Mouse (Mus musculus) kidney, postnatal 0 days (tissue): ENCODE measurements around the gene Majin. TPM values are rescaled to one million over a fixed set of nuclear protein-coding genes. Genes with fewer than 3 reads are reported as not detected.

ENCODE experiments used
- ATAC-seq: fragments of 200-750 bp; cut with Nextera tagmentation; replicated peaks from 2 replicates; pipeline ENCODE4 v1.8.0; 2017; ENCODE audit warnings: low read depth, moderate number of reproducible peaks, moderate TSS enrichment, moderate library complexity; ENCODE audit not compliant: low FRiP score
- DNase-seq: peaks from one replicate; pipeline ENCODE4 v3.0.0-alpha.2; 2016; ENCODE audit warnings: low spot score
- H3K27ac ChIP-seq: fragments of 300-500 bp; sonication (generic); 2 replicates; pipeline ENCODE4 v1.5.1; 2014; ENCODE audit warnings: mild to moderate bottlenecking
- H3K27me3 ChIP-seq: fragments of 300-500 bp; sonication (generic); 2 replicates; pipeline ENCODE4 v1.6.1; 2014; ENCODE audit warnings: low read length, mixed read lengths; ENCODE audit not compliant: insufficient read depth
- H3K36me3 ChIP-seq: fragments of 300-500 bp; sonication (generic); 2 replicates; pipeline ENCODE4 v1.6.1; 2014; ENCODE audit warnings: low read length, mixed read lengths; ENCODE audit not compliant: insufficient read depth
- H3K4me1 ChIP-seq: fragments of 300-500 bp; sonication (generic); replicated peaks from 2 replicates; pipeline ENCODE4 v1.6.1; 2014; ENCODE audit warnings: antibody characterized with exemption, low read length, mixed read lengths; ENCODE audit not compliant: insufficient read depth
- H3K4me2 ChIP-seq: fragments of 300-500 bp; sonication (generic); 2 replicates; pipeline ENCODE4 v1.6.1; 2014; ENCODE audit warnings: mild to moderate bottlenecking, low read length, moderate library complexity, mixed read lengths
- H3K4me3 ChIP-seq: fragments of 300-500 bp; sonication (generic); replicated peaks from 2 replicates; pipeline ENCODE4 v1.5.1; 2014; ENCODE audit warnings: low read depth, low read length
- H3K9ac ChIP-seq: fragments of 300-500 bp; sonication (generic); 2 replicates; pipeline ENCODE4 v1.6.1; 2014; ENCODE audit warnings: low read depth, low read length
- H3K9me3 ChIP-seq: fragments of 300-500 bp; sonication (generic); replicated peaks from 2 replicates; pipeline ENCODE4 v1.6.1; 2016; ENCODE audit warnings: low read length, inconsistent platforms, mixed read lengths
- CTCF ChIP-seq: IDR thresholded peaks from 2 replicates; pipeline ENCODE4 v1.5.1; 2016; ENCODE audit warnings: antibody characterized with exemption, low read depth, mild to moderate bottlenecking, moderate library complexity
- WGBS: fragments of 180-500 bp; shearing (Covaris S2); extraction: QIAGEN DNeasy Blood & Tissue Kit; methylation state at CpG from one replicate; pipeline ENCODE4 v1.1.7; 2014; 5-methylcytosine and 5-hydroxymethylcytosine counted together
- polyA plus RNA-seq: library from polyadenylated mRNA; unstranded; fragments of >200 nt; fragmentation: Nextera tagmentation; extraction: Ambion mirVana; gene quantifications from 2 replicates; pipeline ENCODE4 v1.2.1, GENCODE M21; 2015

Gene Majin
- polyA plus RNA-seq, 1 experiment from 2014 or later = not detected

- TF ChIP-seq CTCF = no peak
- Histone ChIP-seq H3K27ac (no peak overlapping the region), H3K4me2 (no peak overlapping the region), H3K4me1 (peaks cover 12% of the 10 kb centered on the region), H3K4me3 (no peak overlapping the region), H3K36me3 (peaks cover 30% of the 10 kb centered on the region; the same call in 1 of the 2 replicates), H3K27me3 (no peaks in the 10 kb centered on the region), H3K9ac (no peak overlapping the region), H3K9me3 (no peaks in the 10 kb centered on the region)
- DNase-seq (no peak), ATAC-seq (no peak)
- WGBS = 73% methylated on average over 2 of the region's 2 CpGs
Measured at GRCm38 (mm10) chr19:6231036-6231435, 46.8 kb downstream of the Majin start.

- DNase-seq (peak; percentile 54), ATAC-seq (no peak)
- 40% methylated on average over 16 of the region's 16 CpGs for whole genome bisulfite sequencing
- TF ChIP-seq CTCF = no peak
- Histone ChIP-seq H3K27me3 (no peaks in the 10 kb centered on the region), H3K36me3 (peaks cover 23% of the 10 kb centered on the region; the same call in 1 of the 2 replicates), H3K4me3 (no peak overlapping the region), H3K9ac (no peak overlapping the region), H3K4me1 (peaks cover 15% of the 10 kb centered on the region), H3K4me2 (no peak overlapping the region), H3K9me3 (no peaks in the 10 kb centered on the region), H3K27ac (peak overlapping the region; percentile 14; the same call in 1 of the 2 replicates)
Measured at GRCm38 (mm10) chr19:6233647-6234046, 49.5 kb downstream of the Majin start.

- H3K9me3 ChIP-seq = no peaks in the 10 kb centered on the region
- DNase-seq (no peak), ATAC-seq (no peak)
- H3K4me3 ChIP-seq = peak overlapping the region; percentile 76
- H3K27ac ChIP-seq = no peak overlapping the region
- peaks cover 19% of the 10 kb centered on the region; the same call in 1 of the 2 replicates for H3K36me3 ChIP-seq
- peak overlapping the region; percentile 76 for H3K4me2 ChIP-seq
- no peak for TF ChIP-seq CTCF
- H3K27me3 ChIP-seq = no peaks in the 10 kb centered on the region
- peaks cover 15% of the 10 kb centered on the region for H3K4me1 ChIP-seq
- peak overlapping the region; percentile 85 for H3K9ac ChIP-seq
- WGBS = 53% methylated on average over 11 of the region's 11 CpGs
Measured at GRCm38 (mm10) chr19:6234337-6235083, 50.3 kb downstream of the Majin start.

GRCm38 (mm10) chr19:6235084-6236052 lies 51.2 kb downstream of the Majin start, which contains the start of gene Ppp2r5b:
Gene Ppp2r5b (minus strand): TSS chr19:6235872.
- DNase-seq = peak; percentile 95
- peak; percentile 61 for TF ChIP-seq CTCF
- Histone ChIP-seq H3K27me3 (no peaks in the 10 kb centered on the region), H3K9ac (peak within 1 kb of the TSS; percentile 85), H3K4me1 (peaks cover 15% of the 10 kb centered on the region), H3K9me3 (no peaks in the 10 kb centered on the region), H3K4me2 (peak within 1 kb of the TSS; percentile 76), H3K36me3 (peaks cover 14% of the 10 kb centered on the region; the same call in 1 of the 2 replicates), H3K4me3 (peak within 1 kb of the TSS; percentile 76), H3K27ac (peak within 1 kb of the TSS; percentile 94)
- peak; percentile 89 for ATAC-seq
- 2% methylated on average over 48 of the region's 48 CpGs for WGBS

- peak overlapping the region; percentile 94 for H3K27ac ChIP-seq
- DNase-seq (peak; percentile 97), ATAC-seq (peak; percentile 87)
- no peak; the same call in 1 of the 2 replicates for TF ChIP-seq CTCF
- H3K36me3 ChIP-seq = peaks cover 7% of the 10 kb centered on the region; the same call in 1 of the 2 replicates
- no peaks in the 10 kb centered on the region for H3K9me3 ChIP-seq
- peaks cover 15% of the 10 kb centered on the region for H3K4me1 ChIP-seq
- H3K4me3 ChIP-seq = peak overlapping the region; percentile 76
- 0% methylated on average over 9 of the region's 9 CpGs for WGBS
- H3K27me3 ChIP-seq = no peaks in the 10 kb centered on the region
- H3K4me2 ChIP-seq = peak overlapping the region; percentile 76
- peak overlapping the region; percentile 85 for H3K9ac ChIP-seq
Measured at GRCm38 (mm10) chr19:6236053-6236441, 51.9 kb downstream of the Majin start.

GRCm38 (mm10) chr19:6236842-6237241 lies 52.7 kb downstream of the Majin start:
- Histone ChIP-seq H3K4me2 (no peak overlapping the region), H3K9ac (no peak overlapping the region), H3K9me3 (no peaks in the 10 kb centered on the region), H3K27me3 (no peaks in the 10 kb centered on the region), H3K4me3 (no peak overlapping the region), H3K4me1 (peaks cover 15% of the 10 kb centered on the region), H3K27ac (no peak overlapping the region), H3K36me3 (0 out of 2 replicates have a peak, but pooled peaks cover 4% of the 10 kb centered on the region)
- ATAC-seq = no peak
- no peak for TF ChIP-seq CTCF
- WGBS = 68% methylated on average over 7 of the region's 7 CpGs
- DNase-seq = no peak
